Mouse (Mus musculus) kidney, postnatal 4 days (tissue): ENCODE measurements around the gene Gm37240.

Experiments
- DNase-seq, 2 experiments: peaks; one replicate each; pipeline ENCODE4 v3.0.0; 2021; ENCODE audit warnings: mixed read lengths in 2 of 2

Gene Gm37240

GRCm38 (mm10) chr3:85109221-85109620 lies 778.1 kb downstream of the Gm37240 start:
- no peak for DNase-seq

GRCm38 (mm10) chr3:85108396-85108795 lies 778.9 kb downstream of the Gm37240 start:
- DNase-seq, result no peak

- DNase-seq, result no peak
Measured at GRCm38 (mm10) chr3:85106956-85107355, 780.4 kb downstream of the Gm37240 start.

- no peak for DNase-seq
Measured at GRCm38 (mm10) chr3:85104301-85104700, 783.0 kb downstream of the Gm37240 start.

- peak; percentile 17 to 23 for DNase-seq
Measured at GRCm38 (mm10) chr3:85080882-85081558, 806.3 kb downstream of the Gm37240 start.

GRCm38 (mm10) chr3:85064113-85064512 lies 823.2 kb downstream of the Gm37240 start:
- no peak for DNase-seq

- no peak for DNase-seq
Measured at GRCm38 (mm10) chr3:85060153-85060552, 827.2 kb downstream of the Gm37240 start.

- no peak for DNase-seq
Measured at GRCm38 (mm10) chr3:85057245-85057644, 830.1 kb downstream of the Gm37240 start.

GRCm38 (mm10) chr3:85053526-85053925 lies 833.8 kb downstream of the Gm37240 start:
- no peak for DNase-seq

- no peak for DNase-seq
Measured at GRCm38 (mm10) chr3:85052196-85052595, 835.1 kb downstream of the Gm37240 start.

GRCm38 (mm10) chr3:85048569-85048968 lies 838.7 kb downstream of the Gm37240 start:
- DNase-seq, result no peak

GRCm38 (mm10) chr3:85043679-85044218 lies 843.6 kb downstream of the Gm37240 start:
- DNase-seq, result no peak

GRCm38 (mm10) chr3:85042126-85042525 lies 845.2 kb downstream of the Gm37240 start:
- DNase-seq, result no peak

- DNase-seq, result no peak
Measured at GRCm38 (mm10) chr3:85029141-85029540, 858.2 kb downstream of the Gm37240 start.

GRCm38 (mm10) chr3:85024817-85025705 lies 862.3 kb downstream of the Gm37240 start:
- peak; percentile 13 to 47 for DNase-seq

- no peak for DNase-seq
Measured at GRCm38 (mm10) chr3:85024237-85024636, 863.1 kb downstream of the Gm37240 start.

- peak; percentile 28 to 58 for DNase-seq
Measured at GRCm38 (mm10) chr3:85022800-85023199, 864.5 kb downstream of the Gm37240 start.

- no peak for DNase-seq
Measured at GRCm38 (mm10) chr3:85021816-85022215, 865.5 kb downstream of the Gm37240 start.

GRCm38 (mm10) chr3:85020137-85020536 lies 867.2 kb downstream of the Gm37240 start:
- no peak for DNase-seq

GRCm38 (mm10) chr3:85015667-85016066 lies 871.7 kb downstream of the Gm37240 start:
- no peak for DNase-seq

- DNase-seq, result no peak
Measured at GRCm38 (mm10) chr3:85012889-85013288, 874.4 kb downstream of the Gm37240 start.

- DNase-seq, result no peak
Measured at GRCm38 (mm10) chr3:85005257-85005656, 882.1 kb downstream of the Gm37240 start.

- DNase-seq, result no peak
Measured at GRCm38 (mm10) chr3:84988880-84989279, 898.4 kb downstream of the Gm37240 start.
